ENCODE assay signal across 22 mouse cellular contexts in the genomic region with DNA sequence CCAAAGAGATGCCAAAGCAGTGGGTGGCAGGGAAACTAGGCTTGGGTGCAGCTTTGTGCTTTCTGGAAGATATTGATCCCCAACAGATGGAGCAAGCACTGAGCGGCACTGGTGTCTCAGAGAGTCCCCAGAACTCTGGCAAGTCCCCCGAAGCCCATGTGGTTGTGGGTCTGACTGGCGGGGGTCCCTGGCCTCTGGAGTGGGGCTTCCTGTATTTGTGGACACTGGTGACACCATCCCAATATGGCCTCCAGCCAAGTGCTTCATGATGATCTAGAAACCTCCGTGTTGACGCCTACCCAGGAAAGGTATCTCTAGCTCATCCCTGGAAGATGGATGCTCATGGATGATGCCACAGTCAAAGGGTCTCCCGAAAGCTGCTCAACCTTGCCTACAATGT.
DNase-seq lines count a peak whose midpoint lies in the region; ATAC-seq and TF ChIP-seq lines count a peak whose summit lies in the region.
"Had no signal": no experiment of that assay in that cellular context is flagged by ENCODE, and none has a peak within 500 bp of the region (broad histone marks: within the 10 kb centered on the region; RNA-seq: fewer than 3 reads in every experiment).

No protein-coding gene starts in this region.

- H3K27me3 ChIP-seq in hindbrain, embryonic 15.5 days, result no peaks in the 10 kb centered on the region
- peaks cover 67% of the 10 kb centered on the region for H3K27me3 ChIP-seq in hindbrain, embryonic 10.5 days (ENCODE audit: insufficient read depth, poor library complexity, severe bottlenecking)

- H3K9ac ChIP-seq in hindbrain, embryonic 15.5 days, result no peak overlapping the region
- H3K9ac ChIP-seq: embryonic facial prominence, embryonic 12.5 days; heart, embryonic 13.5 days; hindbrain, embryonic 12.5 days had no signal

- no peak overlapping the region for H3K4me2 ChIP-seq in hindbrain, embryonic 15.5 days
- H3K4me2 ChIP-seq: embryonic facial prominence, embryonic 12.5 days; heart, embryonic 13.5 days; hindbrain, embryonic 12.5 days had no signal

- no peaks in the 10 kb centered on the region for H3K36me3 ChIP-seq in hindbrain, embryonic 15.5 days
- no peaks in the 10 kb centered on the region for H3K36me3 ChIP-seq in hindbrain, embryonic 10.5 days
- H3K36me3 ChIP-seq: embryonic facial prominence, embryonic 12.5 days; G1E; heart, embryonic 13.5 days; hindbrain, embryonic 12.5 days had no signal

- ATAC-seq in hindbrain, embryonic 15.5 days (ENCODE audit: low FRiP score, low read depth), result no peak
- ATAC-seq: CD4-positive, CD25-positive, alpha-beta regulatory T cell, adult 4 months; hindbrain, postnatal 0 days had no signal

- no peak overlapping the region for H3K4me3 ChIP-seq in hindbrain, embryonic 15.5 days
- no peak overlapping the region for H3K4me3 ChIP-seq in hindbrain, embryonic 10.5 days
- no peak overlapping the region for H3K4me3 ChIP-seq in left cerebral cortex, adult 2 months
- H3K4me3 ChIP-seq: embryonic facial prominence, embryonic 12.5 days; heart, embryonic 13.5 days; hindbrain, embryonic 12.5 days had no signal

- H3K27ac ChIP-seq in hindbrain, embryonic 15.5 days (replicated peaks), result 0 out of 2 replicates have a peak overlapping the region, but pooled peaks have one; percentile 1
- no peak overlapping the region for H3K27ac ChIP-seq in hindbrain, embryonic 10.5 days
- peak overlapping the region; percentile 99; the same call in 1 of the 2 replicates for H3K27ac ChIP-seq in left cerebral cortex, adult 2 months
- H3K27ac ChIP-seq: embryonic facial prominence, embryonic 12.5 days; heart, embryonic 13.5 days; hindbrain, embryonic 12.5 days had no signal

- 93% methylated on average over 6 of the region's 6 CpGs for WGBS in hindbrain, embryonic 15.5 days
- 93% methylated on average over 6 of the region's 6 CpGs for WGBS in hindbrain, embryonic 10.5 days

- TF ChIP-seq CTCF in left cerebral cortex, adult 2 months (IDR thresholded peaks at IDR 0.05), result no peak

- H3K4me1 ChIP-seq in hindbrain, embryonic 15.5 days (replicated peaks), result peaks cover 49% of the 10 kb centered on the region
- H3K4me1 ChIP-seq in hindbrain, embryonic 10.5 days (replicated peaks), result peaks cover 22% of the 10 kb centered on the region

- intact Hi-C loops in left cerebral cortex, adult 2 months (cut with DNase I), result loop anchor here (2.0 to 10.0 kb wide), 2 partner anchors 41 to 349 kb away; partner anchors contain the start of genes Dhcr7 and Nadsyn1
- intact Hi-C loops in left cerebral cortex, postnatal 14 days (cut with DNase I), result loop anchor here (5.0 kb wide), 2 partner anchors 72 to 92 kb away; no protein-coding TSS in a partner anchor

- no peaks in the 10 kb centered on the region for H3K9me3 ChIP-seq in hindbrain, embryonic 15.5 days
- no peaks in the 10 kb centered on the region for H3K9me3 ChIP-seq in hindbrain, embryonic 10.5 days
- H3K9me3 ChIP-seq: embryonic facial prominence, embryonic 12.5 days; G1E; heart, embryonic 13.5 days; hindbrain, embryonic 12.5 days had no signal

- DNase-seq in cerebellum, postnatal 10 days, result peak; percentile 29 to 34
- no peak for DNase-seq in cerebellum, adult 9-11 months
- no peak for DNase-seq in hindbrain, embryonic 10.5 days (ENCODE audit: low spot score)
- DNase-seq in left cerebral cortex, adult 2 months (ENCODE audit: extremely low spot score in 1 of 2, low spot score in 2 of 2), result no peak
- no peak for DNase-seq in left cerebral cortex, postnatal 14 days (ENCODE audit: low spot score in 2 of 2)
- peak; percentile 40 to 55 for DNase-seq in layer of hippocampus, postnatal 10 days (ENCODE audit: low spot score in 2 of 2)
- no peak for DNase-seq in kidney, postnatal 36 days
- DNase-seq: adrenal gland, adult 8-10 months; adrenal gland, postnatal 36 days; B cell, adult 2 months; cerebellum, adult 2 months; cerebellum, postnatal 25 days; gastrocnemius, postnatal 36 days; heart, adult 11 months; heart, postnatal 36 days had no signal

Comparison
In these comparisons a context has a peak if more than half of its experiments do, and no peak if none do; other contexts are left out.
1. DNase-seq: peak in cerebellum, postnatal 10 days (2 of 2) and layer of hippocampus, postnatal 10 days (2 of 2); none in cerebellum, adult 9-11 months (single experiment), hindbrain, embryonic 10.5 days (single experiment), left cerebral cortex, adult 2 months (0 of 2), left cerebral cortex, postnatal 14 days (0 of 2) and kidney, postnatal 36 days (0 of 2).